Mouse (Mus musculus): ENCODE measurements around the gene B4galnt1. TPM values are rescaled to one million over a fixed set of nuclear protein-coding genes. Genes with fewer than 3 reads are reported as not detected.

B4galnt1 gene
- total and polyA plus RNA-seq, 2 experiments from 2014 or later, result 88.6 to 134 TPM

DNA sequence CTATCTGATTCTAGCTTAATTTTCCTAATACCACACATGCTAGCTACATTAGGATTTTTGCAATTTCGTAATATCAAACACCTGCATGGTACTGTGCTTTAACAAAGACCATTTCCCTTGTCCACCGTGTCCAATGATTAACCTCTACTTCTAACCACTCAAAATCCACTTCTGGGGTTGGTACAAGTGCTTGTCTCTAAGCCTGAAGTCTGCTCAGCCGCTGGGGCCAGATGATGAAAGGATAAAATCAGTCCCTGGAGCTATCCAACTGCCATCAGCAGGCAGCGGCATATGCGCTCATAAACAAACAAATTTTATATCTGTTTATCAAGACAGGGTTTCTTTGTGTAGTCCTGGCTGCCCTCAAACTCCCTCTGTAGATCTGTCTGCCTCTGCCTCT lies 39.6 kb downstream of the B4galnt1 start:
- TF ChIP-seq CTCF (IDR thresholded peaks at IDR 0.05), result no peak
- ATAC-seq (ENCODE audit: low FRiP score) (no peak), DNase-seq (ENCODE audit: low spot score) (no peak)
- 91% methylated on average over 5 of the region's 5 CpGs for WGBS
- no peak overlapping the region for H3K9ac ChIP-seq (replicated peaks; ENCODE audit: low read length, poor library complexity, severe bottlenecking)
- H3K27ac ChIP-seq (ENCODE audit: low read depth, low read length), result no peak overlapping the region
- no peak overlapping the region for H3K4me2 ChIP-seq (ENCODE audit: low read depth, low read length, poor library complexity, severe bottlenecking)
- peaks cover 44% of the 10 kb centered on the region for H3K36me3 ChIP-seq (ENCODE audit: insufficient read depth, low read length)
- H3K4me1 ChIP-seq (ENCODE audit: insufficient read depth, low read length), result no peaks in the 10 kb centered on the region
- H3K27me3 ChIP-seq (ENCODE audit: insufficient read depth, low read length), result no peaks in the 10 kb centered on the region
- H3K9me3 ChIP-seq (ENCODE audit: low read length), result no peaks in the 10 kb centered on the region
- no peak overlapping the region for H3K4me3 ChIP-seq (ENCODE audit: low read depth, low read length)

DNA sequence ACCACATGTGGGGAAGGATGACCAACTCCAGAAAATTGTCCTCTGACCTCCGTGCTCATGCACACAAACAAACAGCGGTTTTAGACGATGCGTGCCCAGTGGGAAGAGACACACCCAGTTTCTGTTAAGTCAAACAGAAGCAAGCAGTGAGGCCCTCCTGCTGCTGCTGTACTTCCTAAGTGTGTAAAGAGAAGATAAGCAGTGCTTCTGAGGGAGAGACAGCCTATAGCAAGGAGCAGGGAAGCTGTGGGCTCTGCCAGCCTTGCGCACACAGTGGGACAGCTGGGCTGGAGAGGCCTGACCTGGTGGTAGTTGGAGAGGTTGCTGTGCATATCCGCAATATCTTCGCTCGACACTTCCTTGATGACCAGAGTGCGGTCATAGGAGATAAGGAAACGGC lies 40.3 kb downstream of the B4galnt1 start:
- DNase-seq (ENCODE audit: low spot score) (no peak), ATAC-seq (ENCODE audit: low FRiP score) (no peak)
- no peaks in the 10 kb centered on the region for H3K9me3 ChIP-seq (ENCODE audit: low read length)
- 94% methylated on average over 10 of the region's 10 CpGs for WGBS
- no peak overlapping the region for H3K9ac ChIP-seq (replicated peaks; ENCODE audit: low read length, poor library complexity, severe bottlenecking)
- TF ChIP-seq CTCF (IDR thresholded peaks at IDR 0.05), result no peak
- peaks cover 3% of the 10 kb centered on the region for H3K4me1 ChIP-seq (ENCODE audit: insufficient read depth, low read length)
- H3K4me2 ChIP-seq (ENCODE audit: low read depth, low read length, poor library complexity, severe bottlenecking), result no peak overlapping the region
- H3K27me3 ChIP-seq (ENCODE audit: insufficient read depth, low read length), result no peaks in the 10 kb centered on the region
- no peak overlapping the region for H3K27ac ChIP-seq (ENCODE audit: low read depth, low read length)
- no peak overlapping the region for H3K4me3 ChIP-seq (ENCODE audit: low read depth, low read length)
- peaks cover 40% of the 10 kb centered on the region for H3K36me3 ChIP-seq (ENCODE audit: insufficient read depth, low read length)

DNA sequence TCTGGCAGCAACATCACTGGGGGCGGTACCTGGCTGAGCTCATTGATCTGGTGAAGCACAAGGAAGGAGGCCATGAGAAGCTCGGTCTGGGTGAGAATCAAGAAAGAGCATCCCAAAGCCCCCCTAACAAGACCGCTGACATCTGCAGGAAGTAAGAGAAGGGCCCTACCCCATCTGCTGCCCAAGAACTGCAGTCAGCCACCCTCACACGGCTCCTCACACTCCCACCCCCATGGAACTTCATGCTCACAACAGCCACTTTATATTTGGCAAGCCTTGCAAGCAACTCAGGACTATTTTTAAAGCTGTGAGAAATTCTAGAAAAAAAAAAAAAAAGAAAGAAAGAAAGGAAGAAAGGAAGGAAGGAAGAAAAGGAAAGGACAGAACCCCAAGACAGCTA lies 43.9 kb downstream of the B4galnt1 start:
- H3K9ac ChIP-seq (replicated peaks; ENCODE audit: low read length, poor library complexity, severe bottlenecking), result no peak overlapping the region
- 86% methylated on average over 4 of the region's 4 CpGs for WGBS
- peaks cover 9% of the 10 kb centered on the region for H3K4me1 ChIP-seq (ENCODE audit: insufficient read depth, low read length)
- no peak overlapping the region for H3K4me3 ChIP-seq (ENCODE audit: low read depth, low read length)
- H3K27ac ChIP-seq (ENCODE audit: low read depth, low read length), result no peak overlapping the region
- H3K4me2 ChIP-seq (ENCODE audit: low read depth, low read length, poor library complexity, severe bottlenecking), result no peak overlapping the region
- H3K9me3 ChIP-seq (ENCODE audit: low read length), result no peaks in the 10 kb centered on the region
- no peak for TF ChIP-seq CTCF (IDR thresholded peaks at IDR 0.05)
- DNase-seq (ENCODE audit: low spot score) (no peak), ATAC-seq (ENCODE audit: low FRiP score) (no peak)
- H3K27me3 ChIP-seq (ENCODE audit: insufficient read depth, low read length), result no peaks in the 10 kb centered on the region
- peaks cover 30% of the 10 kb centered on the region for H3K36me3 ChIP-seq (ENCODE audit: insufficient read depth, low read length)

DNA sequence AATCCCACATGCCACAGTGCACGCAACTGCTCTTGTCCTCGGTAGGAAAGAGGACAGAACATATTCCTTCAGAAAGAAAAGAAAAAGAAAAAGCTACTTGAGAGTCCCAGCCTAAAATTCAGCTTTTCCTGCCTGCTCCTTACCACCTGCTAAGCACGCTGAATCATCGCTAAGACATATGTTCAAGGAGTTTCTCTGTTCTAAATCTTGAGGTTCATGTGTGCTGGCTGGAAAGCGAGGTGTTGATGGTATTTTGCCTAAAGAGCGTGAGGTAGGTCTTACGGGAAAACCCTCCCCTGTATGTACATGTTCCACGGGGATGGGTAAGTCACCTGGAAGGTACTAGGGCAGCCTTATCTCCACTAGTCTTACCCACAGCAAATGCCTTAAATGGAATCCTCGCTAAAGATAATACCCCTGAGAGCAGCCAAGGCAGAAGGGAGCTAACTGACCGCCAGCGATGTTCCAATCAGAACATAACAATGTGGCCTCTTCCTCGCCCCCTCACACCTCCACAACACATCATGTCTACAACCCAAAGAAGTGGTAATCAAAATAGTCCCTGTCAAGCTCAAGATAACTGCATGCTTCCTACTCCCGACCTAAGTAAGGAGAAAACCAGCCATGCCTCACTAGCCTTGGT lies 45.0 kb downstream of the B4galnt1 start:
- peak overlapping the region; percentile 85 for H3K9ac ChIP-seq (replicated peaks; ENCODE audit: low read length, poor library complexity, severe bottlenecking)
- no peaks in the 10 kb centered on the region for H3K9me3 ChIP-seq (ENCODE audit: low read length)
- H3K36me3 ChIP-seq (ENCODE audit: insufficient read depth, low read length), result peaks cover 23% of the 10 kb centered on the region
- DNase-seq (ENCODE audit: low spot score) (no peak), ATAC-seq (ENCODE audit: low FRiP score) (no peak)
- H3K27me3 ChIP-seq (ENCODE audit: insufficient read depth, low read length), result no peaks in the 10 kb centered on the region
- WGBS, result 88% methylated on average over 13 of the region's 13 CpGs
- no peak overlapping the region for H3K27ac ChIP-seq (ENCODE audit: low read depth, low read length)
- peak overlapping the region; percentile 93 for H3K4me2 ChIP-seq (ENCODE audit: low read depth, low read length, poor library complexity, severe bottlenecking)
- no peak for TF ChIP-seq CTCF (IDR thresholded peaks at IDR 0.05)
- H3K4me1 ChIP-seq (ENCODE audit: insufficient read depth, low read length), result peaks cover 9% of the 10 kb centered on the region
- H3K4me3 ChIP-seq (ENCODE audit: low read depth, low read length), result peak overlapping the region; percentile 84; the same call in 1 of the 2 replicates

DNA sequence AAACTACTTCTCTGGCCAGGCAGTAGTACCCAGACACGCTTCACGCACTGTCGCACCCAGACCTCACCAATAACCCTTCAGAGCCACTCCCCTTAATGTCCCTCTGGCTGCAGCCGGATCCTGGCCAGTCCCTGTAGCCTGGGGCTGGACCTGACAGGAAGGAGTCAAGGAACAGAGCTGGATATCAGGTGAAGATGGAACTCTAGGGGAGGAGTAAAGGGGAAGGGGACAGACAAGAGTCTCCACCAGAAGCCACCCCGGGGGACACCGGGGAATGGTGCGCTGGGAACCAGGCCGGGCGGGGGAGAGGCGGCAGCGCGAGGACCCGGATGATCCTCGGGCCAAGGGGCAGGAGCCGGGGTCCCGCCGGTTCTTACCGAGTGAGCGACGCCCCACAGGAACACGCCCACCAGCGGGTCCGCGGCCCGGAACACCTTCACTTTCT lies 46.0 kb downstream of the B4galnt1 start:
- Histone ChIP-seq H3K4me3 (ENCODE audit: low read depth, low read length) (peak overlapping the region; percentile 84), H3K9ac (replicated peaks; ENCODE audit: low read length, poor library complexity, severe bottlenecking) (peak overlapping the region; percentile 85), H3K4me2 (ENCODE audit: low read depth, low read length, poor library complexity, severe bottlenecking) (peak overlapping the region; percentile 93), H3K9me3 (ENCODE audit: low read length) (no peaks in the 10 kb centered on the region), H3K36me3 (ENCODE audit: insufficient read depth, low read length) (peaks cover 14% of the 10 kb centered on the region), H3K27me3 (ENCODE audit: insufficient read depth, low read length) (no peaks in the 10 kb centered on the region), H3K27ac (ENCODE audit: low read depth, low read length) (peak overlapping the region; percentile 74), H3K4me1 (ENCODE audit: insufficient read depth, low read length) (peaks cover 9% of the 10 kb centered on the region)
- DNase-seq (ENCODE audit: low spot score), result no peak
- TF ChIP-seq CTCF (IDR thresholded peaks at IDR 0.05), result no peak
- WGBS, result under 1% methylated on average over 22 of the region's 25 CpGs
- ATAC-seq (ENCODE audit: low FRiP score), result peak; percentile 59

DNA sequence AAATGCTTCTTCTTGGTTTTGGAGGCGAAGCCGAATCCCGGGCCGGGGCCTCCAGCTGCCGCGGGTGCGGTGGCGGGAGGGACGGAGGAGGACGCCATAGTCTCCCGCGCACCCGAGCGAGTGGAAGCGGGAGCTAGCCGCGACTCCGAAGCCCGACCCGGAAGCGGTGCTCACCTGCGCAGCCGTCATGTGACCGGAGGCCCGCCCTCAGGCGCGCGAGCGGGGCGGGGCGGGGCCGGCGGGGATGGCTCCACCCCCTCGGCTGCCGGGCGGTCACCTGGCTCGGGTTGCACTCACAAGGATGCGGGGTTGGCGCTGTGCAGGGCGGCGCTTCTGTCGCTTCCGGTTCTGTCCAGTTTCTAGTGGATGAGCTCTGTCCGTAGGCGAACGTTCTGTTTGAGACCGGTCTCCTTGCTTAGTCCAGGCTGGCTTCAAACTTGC lies 46.4 kb downstream of the B4galnt1 start, which contains the start of gene Pip4k2c:
Gene Pip4k2c (minus strand): TSS at position 172 of the 441 bp plus-strand sequence.
- H3K4me1 ChIP-seq (ENCODE audit: insufficient read depth, low read length), result peaks cover 9% of the 10 kb centered on the region
- 1% methylated on average over 41 of the region's 47 CpGs for WGBS
- peak within 1 kb of the TSS; percentile 84 for H3K4me3 ChIP-seq (ENCODE audit: low read depth, low read length)
- no peaks in the 10 kb centered on the region for H3K27me3 ChIP-seq (ENCODE audit: insufficient read depth, low read length)
- peak within 1 kb of the TSS; percentile 74 for H3K27ac ChIP-seq (ENCODE audit: low read depth, low read length)
- TF ChIP-seq CTCF (IDR thresholded peaks at IDR 0.05), result no peak
- peak within 1 kb of the TSS; percentile 93 for H3K4me2 ChIP-seq (ENCODE audit: low read depth, low read length, poor library complexity, severe bottlenecking)
- H3K9me3 ChIP-seq (ENCODE audit: low read length), result no peaks in the 10 kb centered on the region
- peak within 1 kb of the TSS; percentile 85 for H3K9ac ChIP-seq (replicated peaks; ENCODE audit: low read length, poor library complexity, severe bottlenecking)
- ATAC-seq (ENCODE audit: low FRiP score) (peak; percentile 94), DNase-seq (ENCODE audit: low spot score) (peak; percentile 78)
- peaks cover 13% of the 10 kb centered on the region for H3K36me3 ChIP-seq (ENCODE audit: insufficient read depth, low read length)
